Mouse (Mus musculus): ENCODE results near the gene Acot13.

Acot13 gene

DNA sequence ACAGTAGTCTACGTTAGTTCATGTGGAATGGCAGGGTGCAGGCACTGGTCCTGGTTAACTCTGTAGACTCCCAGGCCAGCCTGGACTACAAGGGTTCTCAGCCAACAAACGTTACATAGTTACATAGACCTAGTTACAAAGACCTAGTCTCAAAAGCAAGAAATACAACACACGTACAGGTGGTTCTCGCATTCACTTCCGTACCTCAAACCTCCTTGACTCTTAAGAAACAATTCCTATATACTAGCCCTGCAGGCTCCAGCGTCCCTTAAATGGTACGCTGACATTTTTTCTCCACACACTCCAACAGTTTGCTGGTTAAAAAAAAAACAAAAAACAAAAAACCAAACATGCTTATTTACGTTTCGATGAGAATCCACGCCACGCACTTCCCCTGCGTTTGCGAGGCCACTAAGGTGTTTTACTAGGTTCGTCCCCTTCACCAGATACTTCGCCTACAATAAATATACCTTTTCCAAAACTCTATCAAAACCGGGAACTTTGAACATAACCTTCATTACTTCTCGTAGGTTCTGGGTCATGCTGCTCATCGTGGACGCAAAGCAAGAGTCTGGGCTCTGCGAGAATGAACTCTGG is 486 bp downstream of the Acot13 start:
- no peak for DNase-seq (ENCODE audit: low spot score)

- DNase-seq (ENCODE audit: low spot score), result no peak
These were observed 5.2 kb downstream of the Acot13 start for GRCm38 (mm10) chr13:24826116-24826515.

DNA sequence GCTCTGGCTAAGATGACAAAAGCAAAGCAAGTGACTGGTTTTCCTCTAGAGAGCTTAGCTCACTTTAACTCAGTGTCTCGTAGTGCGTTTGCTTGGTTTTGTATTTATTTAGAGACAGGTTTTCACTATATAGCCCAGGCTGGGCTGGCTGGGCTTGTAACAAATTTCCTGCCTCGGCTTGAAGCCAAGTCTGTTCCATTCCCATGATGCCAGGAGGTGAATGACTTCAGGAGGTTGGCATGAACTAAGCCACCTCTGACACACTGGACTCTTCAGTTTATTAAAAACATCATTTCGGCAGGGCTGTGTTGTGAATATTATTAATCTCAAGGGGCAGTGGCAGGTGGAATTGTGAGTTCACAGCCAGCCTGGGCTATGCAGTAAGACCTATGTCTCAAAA is 5.8 kb downstream of the Acot13 start:
- DNase-seq (ENCODE audit: low spot score), result no peak

- DNase-seq (ENCODE audit: low spot score), result no peak
These were observed 6.7 kb downstream of the Acot13 start for GRCm38 (mm10) chr13:24824647-24825046.

DNA sequence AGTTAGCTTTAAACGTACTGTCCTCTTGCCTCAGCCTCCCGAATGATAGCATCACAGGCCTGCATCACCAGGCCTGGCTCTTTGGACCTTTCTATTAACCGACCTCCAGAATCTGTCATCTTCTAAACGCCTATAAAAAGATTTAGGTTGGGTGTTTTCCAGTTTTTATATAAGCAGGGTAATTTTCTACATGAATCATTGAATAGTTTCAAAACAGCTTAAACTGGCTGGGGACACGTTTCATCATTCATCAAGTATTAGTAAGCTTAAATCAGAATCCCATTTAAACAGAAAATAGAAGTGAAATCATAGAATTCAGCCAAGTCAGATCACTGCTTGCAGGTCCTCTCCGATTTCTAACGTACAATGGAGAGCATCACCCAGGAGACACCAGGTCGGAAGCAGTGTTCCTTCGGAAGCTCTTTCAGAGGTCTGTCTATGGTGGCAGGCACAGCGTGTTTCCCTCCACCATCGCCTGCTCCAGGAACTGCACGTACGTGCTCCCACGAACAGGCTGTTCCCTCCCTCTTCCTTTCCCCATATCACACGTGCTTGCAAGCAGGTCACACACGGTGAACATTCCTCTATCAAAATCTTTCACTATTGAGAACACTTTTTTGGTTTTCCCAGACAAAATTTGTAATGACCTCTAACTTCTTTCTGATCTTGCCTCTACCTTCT is 8.5 kb downstream of the Acot13 start:
- DNase-seq (ENCODE audit: low spot score), result no peak

GRCm38 (mm10) chr13:24819931-24820330 is 11.4 kb downstream of the Acot13 start:
- DNase-seq (ENCODE audit: low spot score), result no peak

- no peak for DNase-seq (ENCODE audit: low spot score)
These were observed 14.9 kb downstream of the Acot13 start for GRCm38 (mm10) chr13:24816125-24817092.

GRCm38 (mm10) chr13:24814616-24815015 is 16.7 kb downstream of the Acot13 start:
- DNase-seq (ENCODE audit: low spot score), result no peak

DNA sequence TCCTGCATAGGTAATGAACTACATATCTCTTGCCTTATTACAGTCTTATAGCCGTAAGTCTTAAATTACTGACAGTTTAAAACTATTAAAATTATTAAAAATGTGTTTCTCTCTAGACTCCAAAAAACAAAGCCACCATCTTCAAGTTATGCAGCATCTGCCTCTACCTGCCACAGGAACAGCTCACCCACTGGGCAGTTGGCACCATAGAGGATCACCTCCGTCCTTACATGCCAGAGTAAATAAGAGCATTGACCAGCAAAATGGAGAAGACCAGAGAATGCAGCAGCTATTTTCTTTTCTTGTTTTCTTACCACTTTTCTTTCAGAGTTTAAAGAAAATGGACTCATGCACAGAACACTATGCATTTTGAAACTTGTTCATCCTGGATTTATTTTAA is 18.8 kb downstream of the Acot13 start:
- no peak for DNase-seq (ENCODE audit: low spot score)

GRCm38 (mm10) chr13:24806079-24806478 is 25.3 kb downstream of the Acot13 start:
- DNase-seq (ENCODE audit: low spot score), result no peak

- no peak for DNase-seq (ENCODE audit: low spot score)
These were observed 28.1 kb downstream of the Acot13 start for GRCm38 (mm10) chr13:24803196-24803595.

DNA sequence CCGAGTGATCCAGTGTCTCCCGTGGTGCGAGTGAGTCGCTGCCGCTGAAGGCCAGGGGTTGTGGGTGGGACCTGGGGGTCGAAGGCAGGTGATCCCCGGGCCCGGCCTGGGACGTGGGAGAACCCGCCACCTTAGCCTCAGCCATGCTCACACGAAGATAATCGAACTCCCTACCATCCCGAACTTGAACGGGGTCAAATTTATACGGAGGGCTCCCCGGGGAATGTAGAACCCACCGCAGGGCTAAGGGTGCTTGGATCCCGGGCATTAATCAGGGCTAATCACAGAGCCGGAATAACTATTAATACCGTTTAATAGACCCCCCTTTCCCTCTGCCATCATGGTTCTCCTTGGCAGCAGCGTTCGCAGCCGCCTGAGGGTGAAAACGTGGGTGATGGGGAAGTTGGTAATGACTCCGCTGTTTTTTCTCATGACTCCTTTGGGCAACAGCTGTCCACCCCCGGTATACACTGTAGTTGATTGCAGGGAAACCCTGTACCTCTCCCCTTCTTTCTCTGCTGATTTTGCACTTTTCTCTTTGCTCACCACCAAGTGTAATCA is 29.1 kb downstream of the Acot13 start:
- DNase-seq (ENCODE audit: low spot score), result peak; percentile 46

DNA sequence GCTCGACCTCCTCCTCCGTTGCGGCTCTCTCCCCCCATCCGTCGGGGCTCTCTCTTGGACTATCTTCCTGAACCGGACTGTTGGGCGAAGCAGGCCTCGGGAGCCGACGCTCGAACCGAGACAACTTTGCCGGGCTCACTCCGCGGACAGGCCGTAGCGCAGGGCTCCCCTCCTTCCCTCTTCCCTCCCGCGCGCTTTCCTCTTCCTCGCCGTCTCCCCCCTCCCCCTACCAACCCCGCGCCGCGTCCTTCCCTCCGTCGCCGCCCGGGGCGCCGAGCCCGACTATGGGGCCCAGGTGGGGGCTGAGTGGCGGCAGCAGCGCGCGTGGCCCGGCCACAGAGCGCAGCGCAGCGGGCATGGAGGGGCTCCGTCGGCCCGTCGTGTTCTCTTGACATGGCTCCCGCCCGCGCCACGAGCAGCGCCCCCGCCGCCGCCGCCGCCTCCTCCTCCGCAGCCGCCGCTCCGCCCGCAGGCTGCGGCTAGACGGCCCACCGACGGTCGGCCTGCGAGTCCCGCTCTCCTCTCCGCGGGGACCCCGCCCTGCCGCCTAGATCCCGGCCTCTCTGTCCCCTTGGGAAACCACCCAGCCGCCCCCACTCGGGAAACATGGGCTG is 29.9 kb downstream of the Acot13 start, which contains the start of gene BC005537:
Gene BC005537, plus strand, starts transcription at position 350 of the 614 bp plus-strand sequence.
- no peak for DNase-seq (ENCODE audit: low spot score)

GRCm38 (mm10) chr13:24800674-24801307 is 30.5 kb downstream of the Acot13 start:
- peak; percentile 96 for DNase-seq (ENCODE audit: low spot score)

- peak; percentile 54 for DNase-seq (ENCODE audit: low spot score)
These were observed 31.2 kb downstream of the Acot13 start for GRCm38 (mm10) chr13:24799925-24800673.

DNA sequence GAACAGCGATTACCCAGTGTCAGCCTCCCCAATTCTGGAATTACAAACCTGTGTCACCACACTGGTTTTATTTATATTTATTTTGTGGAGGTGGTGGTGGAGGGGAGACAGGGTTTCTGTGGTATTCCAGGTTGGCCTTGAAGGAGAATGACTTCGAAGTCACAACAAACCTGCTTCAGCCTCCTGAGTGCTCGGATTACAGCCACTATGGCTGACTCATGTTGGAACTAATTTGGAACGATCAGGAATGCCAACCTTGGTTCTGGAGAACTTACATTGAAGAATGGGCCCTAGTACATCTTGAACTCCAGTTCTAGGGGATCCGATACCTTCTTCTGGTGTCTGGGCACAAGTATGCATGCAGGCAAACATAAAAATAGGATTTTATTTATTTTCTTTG is 32.0 kb downstream of the Acot13 start:
- DNase-seq (ENCODE audit: low spot score), result no peak

DNA sequence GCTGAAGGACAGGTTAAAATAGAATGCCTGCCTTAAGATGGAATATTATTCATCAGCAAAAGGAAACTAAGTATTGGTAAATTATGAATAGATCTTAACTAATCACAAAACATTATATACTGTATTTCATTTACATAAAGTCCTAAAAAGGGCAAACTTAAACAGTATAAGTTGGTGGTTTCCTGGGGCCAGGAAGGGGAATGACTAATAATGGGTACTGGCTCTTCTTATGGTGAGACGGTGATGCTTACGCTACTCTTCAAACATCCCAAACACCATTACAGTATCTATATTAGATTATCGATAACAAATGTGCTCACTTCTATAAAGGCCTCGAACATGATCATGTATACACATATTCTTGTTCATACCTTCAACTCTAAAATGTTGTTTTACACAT is 32.7 kb downstream of the Acot13 start:
- DNase-seq (ENCODE audit: low spot score), result no peak

DNA sequence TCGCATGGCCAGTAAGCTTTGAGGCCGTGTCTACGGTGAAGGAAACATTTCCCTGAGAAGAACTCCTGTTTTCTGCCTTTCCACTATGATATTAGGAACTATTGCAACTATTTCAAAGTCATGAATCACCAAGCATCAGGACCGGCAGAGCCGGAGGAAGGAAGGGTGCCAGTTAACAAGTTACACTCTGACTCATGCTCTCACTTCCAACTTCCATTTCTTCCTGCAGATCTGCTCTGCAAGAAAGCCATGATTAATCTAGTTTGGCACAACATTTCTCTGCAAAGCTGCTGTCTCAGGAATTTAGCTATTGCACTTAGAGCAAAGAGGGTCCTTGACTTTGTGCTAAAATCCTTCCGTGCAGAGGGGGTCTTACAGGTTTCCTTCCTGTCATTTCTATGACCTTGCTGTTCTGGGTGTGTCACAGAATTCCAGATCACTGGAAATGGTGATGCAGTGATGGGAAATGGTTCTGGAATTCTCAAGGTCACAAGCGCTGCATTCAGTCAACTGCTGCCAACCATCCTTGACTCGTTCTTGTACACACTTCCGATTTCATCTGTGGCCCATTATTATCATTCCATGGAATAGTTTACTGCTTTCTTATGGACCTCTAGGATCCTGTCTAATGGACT is 38.8 kb downstream of the Acot13 start:
- no peak for DNase-seq (ENCODE audit: low spot score)

- DNase-seq (ENCODE audit: low spot score), result no peak
These were observed 40.0 kb downstream of the Acot13 start for GRCm38 (mm10) chr13:24791349-24791748.

DNA sequence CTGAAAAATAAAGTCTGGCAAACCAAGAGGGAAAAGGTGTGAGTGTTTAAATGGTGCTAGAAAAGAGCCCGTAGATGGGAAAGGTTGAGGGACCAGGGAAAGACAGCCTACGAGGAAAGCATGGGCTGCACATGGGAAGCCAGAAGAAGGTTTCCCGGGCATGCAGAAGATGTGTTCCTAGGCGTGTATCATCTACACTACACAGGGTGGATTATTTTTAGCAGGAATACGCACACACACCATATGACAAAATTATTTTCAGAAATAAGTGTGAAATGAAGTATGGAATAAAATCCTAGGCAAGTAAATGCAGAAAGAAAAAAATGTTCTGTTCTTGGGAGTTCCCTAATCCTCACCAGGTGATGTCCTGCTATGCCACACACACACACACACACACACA is 43.9 kb downstream of the Acot13 start:
- DNase-seq (ENCODE audit: low spot score), result no peak
